Mouse (Mus musculus): ENCODE data around the gene Amhr2.

- TF ChIP-seq CTCF (IDR thresholded peaks at IDR 0.05; ENCODE audit: borderline replicate concordance, extremely low read depth, insufficient read depth, insufficient read length): no peak
- TF ChIP-seq POLR2A (IDR thresholded peaks at IDR 0.05; ENCODE audit: borderline replicate concordance, extremely low read depth, insufficient read depth, insufficient read length, poor library complexity, severe bottlenecking): no peak
These were observed 43.0 kb upstream of the Amhr2 start for GRCm38 (mm10) chr15:102402210-102402609.
